Mouse (Mus musculus) c-Kit-positive CD71-negative TER-119-negative erythroid progenitor cells, embryonic 14.5 days (primary cell): ENCODE measurements around the gene Rexo1.

Experiments
- DNase-seq: peaks from one replicate; pipeline ENCODE4 v3.0.0-alpha.2; 2013; ENCODE audit warnings: low read depth

The Rexo1 gene

DNA sequence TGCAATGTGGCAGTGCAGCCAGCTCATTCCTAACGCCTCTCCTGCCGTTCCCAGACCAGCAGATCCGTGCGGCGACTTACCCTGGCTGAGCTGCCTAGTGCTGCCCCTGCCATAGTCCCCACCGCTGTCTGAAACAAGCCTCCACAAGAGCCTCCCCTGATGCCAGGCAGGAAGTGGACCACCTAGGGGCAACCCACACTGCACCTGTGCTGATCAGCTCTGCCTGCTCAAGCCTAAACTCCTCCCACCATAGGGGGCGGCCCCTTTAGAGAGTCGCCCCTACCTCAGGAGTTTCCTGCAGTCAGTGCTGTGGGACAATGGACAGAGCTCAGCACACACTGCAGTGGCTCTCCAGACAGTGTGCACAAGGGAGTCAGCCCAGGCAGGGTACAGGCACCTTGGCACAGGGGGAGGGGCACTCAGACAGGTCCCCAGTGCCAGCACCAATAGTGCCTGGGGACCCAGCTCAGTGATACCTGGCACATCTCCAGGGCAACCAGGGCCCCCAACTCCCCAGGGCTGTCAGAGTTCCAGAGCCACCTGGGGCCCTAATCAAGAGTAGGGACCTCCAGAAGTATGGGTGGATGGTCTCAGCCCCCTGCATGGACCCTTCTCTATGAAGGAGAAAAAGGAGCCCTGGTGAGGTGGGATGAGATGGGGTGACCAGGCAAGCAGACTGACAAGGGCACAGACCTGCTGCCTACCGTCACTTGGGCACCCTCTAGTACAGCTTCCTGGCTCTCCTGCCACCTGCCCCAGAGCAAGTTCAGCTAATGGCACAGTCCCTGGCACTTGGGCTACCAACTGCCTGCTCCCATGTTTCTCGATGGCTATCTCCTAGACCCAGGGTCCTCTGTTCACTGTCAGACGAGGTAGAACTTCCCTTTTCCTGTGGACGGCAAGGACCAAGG, 23.5 kb upstream of the Rexo1 start:
- no peak for DNase-seq

DNA sequence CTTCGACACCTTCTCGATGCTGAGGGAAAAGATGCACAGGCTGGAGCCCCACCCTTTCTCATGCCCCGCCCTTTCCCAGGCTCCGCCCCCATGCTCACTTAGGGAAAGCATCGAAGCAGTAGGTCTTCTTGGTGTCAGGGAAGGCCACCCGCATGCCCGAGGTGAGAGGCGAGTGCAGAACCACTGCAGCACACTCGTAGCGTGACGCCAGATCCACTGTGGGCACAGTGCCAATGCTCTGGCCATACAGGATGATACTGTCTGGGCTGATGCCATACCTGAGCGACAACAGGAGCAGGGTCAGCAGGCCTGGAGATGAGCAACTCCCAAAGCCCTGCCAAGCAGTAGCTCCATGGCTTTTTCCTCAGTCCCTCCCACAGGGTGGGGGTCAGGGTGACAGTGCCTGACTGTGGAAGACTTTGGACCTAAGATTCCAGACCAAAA, 22.7 kb upstream of the Rexo1 start:
- DNase-seq, result no peak

DNA sequence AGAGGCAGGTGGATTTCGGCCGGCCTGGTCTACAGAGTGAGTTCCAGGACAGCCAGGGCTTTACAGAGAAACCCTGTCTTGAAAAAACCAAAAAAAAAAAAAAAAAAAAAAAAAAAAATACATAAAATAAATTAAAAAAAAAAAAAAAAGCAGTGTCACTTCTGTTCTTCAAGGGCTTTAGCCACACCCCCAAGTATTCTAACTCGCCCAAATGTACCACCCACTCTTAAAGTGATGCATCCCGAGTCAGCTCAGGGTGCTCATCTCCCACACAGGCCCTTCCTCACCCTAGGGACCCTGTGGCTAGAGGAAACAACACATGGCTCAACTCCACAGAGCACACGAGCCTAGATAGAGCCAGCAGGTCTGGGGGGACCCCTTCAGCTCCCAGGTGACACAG, 21.7 kb upstream of the Rexo1 start:
- no peak for DNase-seq

DNA sequence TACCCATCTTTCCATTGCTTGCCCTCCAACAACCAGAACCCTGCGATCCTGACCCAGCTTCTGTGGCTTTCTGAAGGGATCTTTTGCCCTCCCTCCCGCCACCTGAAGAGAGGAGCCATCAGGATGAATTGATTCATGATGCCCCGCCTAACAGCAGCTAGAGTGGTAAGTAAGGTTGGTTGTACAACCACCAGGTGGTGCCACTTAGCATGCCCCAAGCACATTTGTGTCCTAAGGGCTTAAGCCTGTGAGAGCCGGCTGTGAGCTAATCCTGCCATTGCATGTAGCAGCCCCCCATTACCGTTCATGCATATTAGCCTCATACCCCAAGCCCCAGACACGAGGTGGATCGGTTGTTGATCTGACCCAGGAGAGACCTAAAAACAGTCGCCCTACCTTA, 17.6 kb upstream of the Rexo1 start:
- DNase-seq, result peak; percentile 82

- DNase-seq, result peak; percentile 79
These were observed 16.9 kb upstream of the Rexo1 start for GRCm38 (mm10) chr10:80578131-80578750.

GRCm38 (mm10) chr10:80577195-80578130, 16.1 kb upstream of the Rexo1 start, which contains the start of gene Klf16:
TSS of gene Klf16 (minus strand) at chr10:80577321.
- peak; percentile 94 for DNase-seq

DNA sequence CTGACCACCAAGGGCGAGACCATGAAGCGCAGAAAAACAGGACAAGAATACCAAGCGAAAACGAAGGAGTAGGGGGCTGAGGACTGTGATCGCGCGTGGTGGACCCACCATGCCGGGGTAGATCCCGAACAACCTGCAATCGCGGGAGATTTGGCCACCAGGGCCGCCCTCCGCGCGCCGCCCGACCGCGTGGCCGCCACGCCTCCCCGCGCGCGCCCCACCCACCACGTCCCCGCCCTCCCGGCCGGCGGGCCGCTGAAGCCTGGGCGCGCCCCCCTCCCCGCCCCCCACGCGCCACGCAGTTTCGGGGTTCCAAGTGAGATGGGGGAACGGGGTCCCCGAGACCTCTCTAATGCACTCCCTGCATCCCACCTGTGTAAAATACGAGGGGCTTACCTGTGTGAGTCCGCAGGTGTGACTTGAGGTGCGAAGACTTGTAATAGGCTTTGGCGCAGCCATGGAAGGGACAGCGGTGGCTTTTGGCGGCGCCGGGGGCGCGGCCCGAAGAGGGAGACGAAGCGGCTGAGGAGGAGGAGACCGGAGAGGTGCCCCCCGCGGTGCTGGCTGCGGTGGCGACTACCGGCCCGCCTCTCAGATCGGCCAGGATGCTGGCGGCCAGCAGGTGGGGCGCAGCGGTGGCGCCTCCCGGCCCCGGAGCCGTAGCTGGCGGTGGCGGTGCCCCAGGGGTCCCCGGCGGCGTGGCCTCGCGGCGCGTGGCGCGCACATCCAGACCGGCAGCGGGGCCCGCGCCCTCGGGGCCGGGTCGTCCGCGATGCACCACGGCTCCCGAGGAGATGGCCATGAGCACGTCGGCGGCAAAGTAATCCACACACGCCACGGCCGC, 15.2 kb upstream of the Rexo1 start:
- DNase-seq, result no peak

GRCm38 (mm10) chr10:80575925-80576324, 14.6 kb upstream of the Rexo1 start:
- no peak for DNase-seq

DNA sequence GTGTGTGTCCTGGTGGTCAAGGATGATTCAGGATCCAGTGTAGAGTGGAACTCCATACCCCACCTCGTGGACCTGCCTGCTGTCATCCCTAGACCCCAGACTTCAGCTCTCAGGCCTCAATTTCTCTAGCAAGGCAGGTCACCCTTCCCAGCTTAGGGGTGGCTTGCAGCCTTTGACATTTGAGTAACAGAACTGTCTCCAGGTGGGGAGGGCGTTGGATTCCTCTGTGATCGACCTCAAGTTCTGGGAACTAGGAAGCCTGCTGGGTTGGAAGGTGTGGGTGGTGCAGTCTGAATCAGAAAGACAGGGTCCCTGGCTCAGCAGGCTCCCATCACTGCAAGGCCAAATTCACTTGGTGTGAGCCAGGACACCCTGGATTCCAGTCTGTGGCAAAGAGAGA, 13.5 kb upstream of the Rexo1 start:
- DNase-seq, result no peak

GRCm38 (mm10) chr10:80573944-80574343, 12.6 kb upstream of the Rexo1 start:
- no peak for DNase-seq

DNA sequence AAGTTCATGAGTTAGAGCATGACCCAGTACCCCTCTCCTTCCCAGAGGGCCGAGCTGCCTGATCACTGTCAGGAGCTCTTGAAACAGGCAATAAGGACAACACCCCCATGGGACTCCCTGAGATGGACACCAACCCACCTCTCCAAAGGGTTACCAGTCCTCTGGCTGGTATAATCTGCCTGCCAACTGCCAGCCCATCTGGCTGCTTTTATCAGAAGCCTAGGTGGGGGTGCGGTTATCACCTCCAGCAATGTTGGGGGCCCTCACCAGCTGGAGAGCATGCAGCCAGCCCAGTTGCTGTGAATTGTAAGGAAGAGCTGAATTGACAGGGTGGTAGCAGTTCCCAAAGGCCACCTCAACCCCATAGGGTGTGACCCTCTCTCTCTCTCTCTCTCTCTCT, 11.1 kb upstream of the Rexo1 start:
- no peak for DNase-seq

GRCm38 (mm10) chr10:80570871-80571836, 9.8 kb upstream of the Rexo1 start:
- DNase-seq, result no peak

- DNase-seq, result no peak
These were observed 9.1 kb upstream of the Rexo1 start for GRCm38 (mm10) chr10:80570419-80570818.

DNA sequence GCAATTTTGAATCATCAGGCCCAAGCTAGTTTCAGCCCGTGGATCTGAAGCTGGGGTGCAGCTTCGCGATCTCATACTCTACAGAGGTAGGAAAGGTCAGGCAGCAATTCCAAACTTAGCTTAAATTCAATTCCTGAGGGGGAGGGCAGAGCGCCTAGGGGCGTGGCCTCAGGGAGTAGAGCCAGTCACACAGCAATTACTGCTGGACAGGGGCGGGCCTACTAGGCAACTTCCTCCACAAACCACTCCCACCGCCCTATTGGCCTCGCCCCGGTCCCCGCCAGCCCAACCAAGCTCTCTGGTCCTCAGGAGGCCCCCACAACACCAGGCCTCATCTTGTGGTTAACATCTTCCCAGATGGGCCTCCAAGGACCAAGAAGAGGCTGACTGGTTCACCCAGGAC, 8.3 kb upstream of the Rexo1 start:
- no peak for DNase-seq

- no peak for DNase-seq
These were observed 7.5 kb upstream of the Rexo1 start for GRCm38 (mm10) chr10:80568876-80569275.

- DNase-seq, result peak; percentile 82
These were observed 5.2 kb upstream of the Rexo1 start for GRCm38 (mm10) chr10:80566375-80567092.

GRCm38 (mm10) chr10:80560621-80561020, 739 bp downstream of the Rexo1 start:
- no peak for DNase-seq

GRCm38 (mm10) chr10:80559431-80559830, 1.9 kb downstream of the Rexo1 start:
- DNase-seq, result no peak

- DNase-seq, result no peak
These were observed 3.9 kb downstream of the Rexo1 start for GRCm38 (mm10) chr10:80557346-80557965.
